Mouse (Mus musculus): ENCODE results near the gene Kat2b.
A peak's percentile ranks its signal among the peaks of the same experiment; 100 is the strongest.
"Not testable (repeated sequence)": the region's sequence is repeated elsewhere in the genome, so short reads cannot be mapped to it uniquely, and the experiment has no call there.

Gene Kat2b

DNA sequence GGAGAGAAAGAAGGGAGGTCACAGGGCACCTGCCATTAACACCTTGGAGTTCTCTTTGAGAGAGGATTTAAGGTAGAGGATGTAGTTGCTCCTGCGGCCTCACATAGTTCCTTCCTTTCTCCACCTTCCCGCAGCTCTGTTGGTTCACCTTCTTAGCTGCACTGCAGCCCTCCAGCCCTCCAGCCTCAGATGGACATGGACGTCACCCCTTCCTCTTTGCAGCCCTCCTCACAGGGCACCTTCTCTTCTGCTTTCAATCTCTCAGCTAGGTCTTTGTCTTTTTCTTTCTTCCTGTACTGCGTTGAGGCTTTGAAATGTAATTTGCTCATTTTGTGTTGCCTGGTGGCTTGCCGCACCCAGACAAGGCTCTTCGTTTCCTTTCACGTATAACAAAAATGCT, 36.6 kb downstream of the Kat2b start:
- DNase-seq (ENCODE audit: low read depth): not testable (repeated sequence)

DNA sequence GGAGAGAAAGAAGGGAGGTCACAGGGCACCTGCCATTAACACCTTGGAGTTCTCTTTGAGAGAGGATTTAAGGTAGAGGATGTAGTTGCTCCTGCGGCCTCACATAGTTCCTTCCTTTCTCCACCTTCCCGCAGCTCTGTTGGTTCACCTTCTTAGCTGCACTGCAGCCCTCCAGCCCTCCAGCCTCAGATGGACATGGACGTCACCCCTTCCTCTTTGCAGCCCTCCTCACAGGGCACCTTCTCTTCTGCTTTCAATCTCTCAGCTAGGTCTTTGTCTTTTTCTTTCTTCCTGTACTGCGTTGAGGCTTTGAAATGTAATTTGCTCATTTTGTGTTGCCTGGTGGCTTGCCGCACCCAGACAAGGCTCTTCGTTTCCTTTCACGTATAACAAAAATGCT, 39.4 kb downstream of the Kat2b start:
- not testable (repeated sequence) for DNase-seq (ENCODE audit: low read depth)

DNA sequence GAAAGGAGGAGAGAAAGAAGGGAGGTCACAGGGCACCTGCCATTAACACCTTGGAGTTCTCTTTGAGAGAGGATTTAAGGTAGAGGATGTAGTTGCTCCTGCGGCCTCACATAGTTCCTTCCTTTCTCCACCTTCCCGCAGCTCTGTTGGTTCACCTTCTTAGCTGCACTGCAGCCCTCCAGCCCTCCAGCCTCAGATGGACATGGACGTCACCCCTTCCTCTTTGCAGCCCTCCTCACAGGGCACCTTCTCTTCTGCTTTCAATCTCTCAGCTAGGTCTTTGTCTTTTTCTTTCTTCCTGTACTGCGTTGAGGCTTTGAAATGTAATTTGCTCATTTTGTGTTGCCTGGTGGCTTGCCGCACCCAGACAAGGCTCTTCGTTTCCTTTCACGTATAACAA, 42.3 kb downstream of the Kat2b start:
- DNase-seq (ENCODE audit: low read depth): not testable (repeated sequence)

DNA sequence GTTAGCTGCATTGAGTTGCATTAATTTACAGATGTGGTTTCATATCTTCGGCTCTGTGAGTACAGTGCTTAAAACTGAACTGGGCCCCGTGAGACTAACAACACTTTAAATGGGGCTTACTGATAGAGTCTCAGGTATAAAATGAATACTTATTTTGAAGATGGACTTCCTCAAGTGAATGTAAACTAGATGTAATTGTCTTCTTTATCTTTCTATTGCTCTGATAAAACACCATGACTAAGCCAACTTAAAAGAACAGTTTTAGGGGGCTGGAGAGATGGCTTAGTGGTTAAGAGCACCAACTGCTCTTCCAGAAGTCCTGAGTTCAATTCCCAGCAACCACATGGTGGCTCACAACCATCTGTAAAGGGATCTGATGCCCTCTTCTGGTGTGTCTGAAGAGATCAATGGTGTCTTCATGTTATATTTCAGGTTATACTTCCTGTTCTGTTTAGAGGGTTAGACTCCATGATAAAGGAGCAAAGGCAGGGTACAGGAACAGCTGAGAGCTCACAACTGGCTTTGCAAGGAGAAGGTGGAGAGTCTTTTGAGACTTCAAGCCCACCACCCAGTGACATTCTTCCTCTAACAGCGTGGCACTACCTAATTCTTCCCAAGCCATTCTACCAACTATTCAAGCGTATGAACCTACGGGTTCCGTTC, 50.8 kb downstream of the Kat2b start:
- DNase-seq (ENCODE audit: low read depth): no peak

DNA sequence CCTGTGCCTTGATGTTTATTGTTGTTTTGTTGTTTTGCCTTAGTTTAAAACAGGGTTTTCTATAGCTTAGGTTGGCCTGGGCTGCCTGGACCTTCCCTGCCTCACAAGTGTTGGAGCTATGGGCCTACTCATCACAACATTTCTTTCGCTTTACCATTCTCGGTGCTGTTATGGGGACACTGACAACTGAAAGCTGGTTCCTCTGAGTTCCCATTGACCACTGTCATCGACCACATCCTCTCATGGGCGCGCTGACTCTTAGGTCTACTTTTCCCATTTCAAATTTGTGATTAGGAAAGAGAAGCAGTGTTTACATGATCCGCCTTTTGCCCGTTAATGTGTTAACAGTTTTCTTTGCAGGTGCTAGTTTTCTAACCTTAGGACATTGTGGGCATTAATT, 51.7 kb downstream of the Kat2b start:
- peak; percentile 67 for DNase-seq (ENCODE audit: low read depth)

DNA sequence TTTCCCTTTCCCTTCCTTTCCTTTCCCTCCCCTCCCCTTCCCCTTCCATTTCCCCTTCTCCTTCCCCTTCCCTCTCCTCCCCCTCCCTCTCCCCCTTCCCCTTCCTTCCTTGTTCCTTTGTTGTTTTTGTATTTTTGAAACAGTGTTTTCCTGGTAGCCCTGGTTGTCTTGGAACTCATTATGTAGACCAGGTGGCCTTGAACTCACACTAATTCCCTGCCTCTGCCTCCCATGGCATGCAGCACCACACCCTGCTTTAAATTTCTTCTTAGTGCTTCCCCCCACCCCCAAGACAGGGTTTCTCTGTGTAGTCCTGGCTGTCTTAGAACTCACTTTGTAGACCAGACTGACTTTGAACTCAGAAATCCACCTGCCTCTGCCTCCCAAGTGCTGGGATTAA, 52.7 kb downstream of the Kat2b start:
- DNase-seq (ENCODE audit: low read depth): no peak

DNA sequence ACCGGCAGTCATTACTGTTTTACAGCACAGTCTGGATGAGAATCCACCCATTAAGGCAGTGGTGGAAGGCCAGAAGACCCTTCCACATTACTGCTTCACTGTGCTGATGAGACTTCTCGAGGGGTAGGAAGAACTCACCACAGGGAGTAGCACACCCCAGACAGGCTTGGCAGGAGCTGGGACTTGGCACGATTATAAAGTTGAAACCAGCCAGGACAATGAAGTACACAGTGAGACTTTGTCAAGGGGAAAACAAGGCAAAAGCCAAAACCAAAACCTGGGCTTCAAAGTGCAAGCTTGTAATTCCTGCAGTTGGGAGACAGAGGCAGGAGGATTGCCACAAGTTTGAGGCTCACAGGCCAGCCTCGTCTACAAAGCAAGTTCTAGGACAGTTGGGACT, 54.0 kb downstream of the Kat2b start:
- no peak for DNase-seq (ENCODE audit: low read depth)

DNA sequence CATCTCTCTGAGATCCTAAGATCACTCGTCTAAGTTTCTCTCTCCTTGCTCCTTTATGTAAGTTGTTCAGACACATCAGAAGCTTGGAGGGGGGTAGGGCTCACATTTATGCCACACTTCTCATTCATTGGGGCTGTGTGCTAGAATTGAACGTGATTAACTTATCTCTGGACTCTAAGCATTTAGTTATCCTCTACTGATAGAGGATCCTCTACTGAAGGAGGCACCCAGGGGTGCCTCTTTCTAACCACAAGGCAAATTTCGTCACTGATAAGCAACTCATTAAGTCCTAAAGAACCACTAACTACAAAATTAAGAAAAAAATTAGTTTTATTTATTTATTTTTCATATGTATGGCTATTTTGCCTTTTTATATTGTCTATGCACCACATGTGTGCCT, 55.5 kb downstream of the Kat2b start:
- no peak for DNase-seq (ENCODE audit: low read depth)

DNA sequence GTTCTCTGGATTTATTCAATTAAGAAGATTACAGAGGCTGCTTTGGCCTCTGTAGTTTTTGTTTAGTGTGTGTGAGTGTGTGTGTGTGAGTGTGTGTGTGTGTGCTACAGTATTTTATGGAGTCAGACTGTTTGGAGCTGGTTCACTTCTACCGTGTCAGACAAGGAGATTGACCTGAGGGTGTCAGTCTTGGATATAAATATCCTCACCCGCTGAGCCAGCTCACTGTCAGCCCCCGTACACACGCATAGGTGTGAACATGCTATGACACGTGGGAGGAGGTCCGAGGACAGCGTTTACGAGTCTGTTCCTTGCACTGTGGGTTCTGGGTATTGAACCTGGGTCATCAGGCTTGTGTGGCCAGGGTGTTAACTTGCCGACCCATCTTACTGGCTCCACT, 57.1 kb downstream of the Kat2b start:
- no peak for DNase-seq (ENCODE audit: low read depth)

DNA sequence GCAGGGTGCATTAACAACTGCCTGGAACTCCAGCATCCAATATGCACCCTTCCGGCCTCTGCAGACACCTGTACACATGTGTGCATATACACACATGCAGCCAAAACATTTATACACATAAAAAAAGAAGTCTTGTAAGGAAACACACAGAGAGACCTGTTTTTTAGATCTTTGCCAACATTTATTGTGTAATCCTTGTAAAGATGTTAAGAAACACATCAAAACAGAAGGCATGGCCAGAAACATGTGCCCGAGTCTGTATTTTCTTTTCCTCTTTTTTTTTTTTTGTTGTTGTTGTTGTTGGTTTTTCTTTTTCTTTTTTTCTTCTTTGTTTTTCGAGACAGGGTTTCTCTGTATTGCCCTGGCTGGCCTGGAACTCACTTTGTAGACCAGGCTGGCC, 59.5 kb downstream of the Kat2b start:
- DNase-seq (ENCODE audit: low read depth): no peak

DNA sequence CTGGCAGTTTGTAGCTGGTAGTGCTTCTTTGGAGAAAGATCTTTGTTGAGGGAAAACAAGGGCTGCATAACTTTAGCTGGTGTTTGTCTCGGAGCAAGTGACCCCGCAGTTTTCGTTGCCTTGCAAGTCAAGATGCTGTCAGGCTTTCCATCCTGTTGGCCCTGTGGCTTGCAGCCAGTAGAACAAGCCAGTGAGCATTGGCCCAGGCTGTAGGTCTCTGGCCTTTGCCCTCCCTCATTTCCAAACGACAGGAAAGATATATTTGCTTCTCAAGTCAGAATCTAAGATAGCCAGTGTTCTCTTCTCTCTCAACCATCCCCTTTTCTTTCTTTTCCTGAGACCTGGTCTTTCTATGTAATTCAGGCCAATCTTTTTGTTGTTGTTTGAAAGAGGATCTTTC, 60.8 kb downstream of the Kat2b start:
- DNase-seq (ENCODE audit: low read depth): no peak

DNA sequence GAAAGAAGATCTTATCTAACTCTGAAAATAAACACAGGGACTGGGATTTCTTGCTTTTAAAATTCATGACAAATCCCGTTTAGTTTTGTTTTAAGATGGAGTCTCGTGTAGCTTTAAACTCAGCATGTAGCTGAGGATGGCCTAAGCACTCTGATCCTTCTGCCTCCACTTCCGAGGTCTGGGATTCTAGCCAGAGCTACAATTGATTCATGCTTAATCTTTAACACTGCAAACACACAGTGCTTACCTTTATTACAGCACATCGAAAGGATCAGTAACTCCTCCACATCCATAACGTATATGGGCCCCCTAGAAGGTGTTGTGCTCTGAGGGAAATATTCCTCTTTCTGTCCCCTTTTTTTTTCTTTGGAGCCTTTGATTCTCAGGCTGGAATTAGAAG, 61.5 kb downstream of the Kat2b start:
- no peak for DNase-seq (ENCODE audit: low read depth)

DNA sequence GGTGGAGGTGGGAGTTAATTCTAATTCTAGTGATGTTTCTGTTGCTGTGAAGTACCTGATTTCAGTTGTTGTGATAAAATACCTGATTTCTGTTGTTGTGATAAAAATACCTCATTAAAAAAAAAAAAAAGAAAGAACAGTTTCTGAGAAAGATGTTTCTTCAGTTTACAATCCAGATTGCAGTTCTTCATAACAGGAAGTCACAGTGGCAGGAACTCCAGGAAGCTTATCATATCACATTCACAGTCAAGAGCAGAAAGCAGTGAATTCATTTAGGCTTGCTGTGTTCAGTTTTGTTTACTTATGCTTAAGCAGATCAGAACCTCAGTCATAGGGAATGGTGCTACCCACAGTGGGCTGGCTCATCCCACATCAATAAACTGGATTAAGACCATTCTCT, 64.7 kb downstream of the Kat2b start:
- peak; percentile 15 for DNase-seq (ENCODE audit: low read depth)

DNA sequence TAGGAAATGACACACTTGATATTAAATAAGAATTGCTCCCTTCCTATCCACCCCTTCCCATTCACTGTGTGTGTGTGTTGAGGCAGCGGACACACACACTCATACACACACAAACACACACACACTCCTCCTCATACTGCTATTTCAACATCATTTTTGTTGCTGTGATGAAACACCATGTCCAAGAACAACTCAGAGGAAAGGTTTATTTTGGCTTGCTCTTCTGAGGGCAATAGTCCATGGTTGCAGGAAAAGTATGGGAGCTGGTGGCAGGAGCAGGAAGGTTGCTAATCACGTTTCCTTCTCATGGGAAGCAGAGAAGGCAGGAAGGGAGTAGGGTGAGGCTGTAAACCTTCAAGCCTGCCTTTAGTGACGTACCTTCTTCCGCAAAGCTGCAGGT, 76.7 kb downstream of the Kat2b start:
- DNase-seq (ENCODE audit: low read depth): no peak

DNA sequence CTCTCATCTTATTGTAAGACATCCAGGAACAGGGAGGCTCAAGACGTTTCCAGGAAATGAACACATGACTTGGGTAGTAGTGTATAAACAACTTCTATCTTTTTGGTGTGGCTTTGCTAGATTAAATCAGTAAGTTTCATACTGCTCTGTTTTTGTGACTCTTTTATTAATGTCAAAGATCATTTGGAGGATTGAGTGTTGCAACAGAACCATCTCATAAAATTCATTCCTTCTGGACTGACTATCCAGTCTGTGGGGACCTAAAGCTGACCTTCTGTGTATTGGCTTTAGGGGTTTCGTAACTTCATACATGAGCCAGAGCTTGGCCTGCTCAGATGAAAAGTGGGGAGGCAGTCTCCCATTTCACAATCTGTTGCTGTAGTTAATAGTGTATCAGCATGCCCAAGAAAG, 83.6 kb downstream of the Kat2b start:
- DNase-seq (ENCODE audit: low read depth): peak; percentile 53

DNA sequence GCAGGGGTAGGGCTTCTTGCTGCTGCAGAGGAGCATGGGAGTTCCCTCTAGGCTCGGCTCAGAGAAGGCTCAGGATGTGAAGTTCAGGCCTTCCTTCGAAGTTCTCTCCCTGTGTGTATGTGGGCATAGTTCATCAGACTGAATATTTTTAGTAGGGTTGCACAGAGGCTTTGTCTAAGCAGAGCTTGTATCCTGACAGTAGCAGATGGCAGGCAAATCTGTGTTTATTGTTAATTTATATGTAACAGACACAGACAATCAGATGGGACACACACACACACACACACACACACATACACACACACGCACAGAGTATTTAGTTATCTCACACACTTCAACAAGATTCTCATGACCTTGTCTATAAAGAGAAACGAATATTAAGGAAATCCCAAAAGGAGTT, 87.9 kb downstream of the Kat2b start:
- DNase-seq (ENCODE audit: low read depth): no peak

DNA sequence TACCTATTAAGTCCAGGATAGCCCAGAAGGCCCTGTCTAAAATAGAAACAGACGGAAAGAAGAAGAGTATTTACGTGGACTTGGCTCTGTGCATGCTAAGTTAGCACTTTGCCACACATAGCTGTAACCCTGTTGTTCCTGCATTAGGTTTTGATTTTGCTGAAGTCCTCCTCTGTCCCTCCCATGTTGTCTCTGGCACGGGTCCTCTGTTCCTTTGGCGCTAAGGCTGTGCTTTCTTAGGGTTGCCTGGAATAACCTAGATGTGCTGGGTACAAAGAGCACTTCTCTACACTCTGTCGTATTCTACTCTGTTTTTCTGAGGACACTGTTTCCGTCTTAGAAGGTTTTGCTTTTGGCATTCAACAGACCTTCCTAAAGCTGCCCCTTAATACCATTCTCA, 88.4 kb downstream of the Kat2b start:
- no peak for DNase-seq (ENCODE audit: low read depth)

DNA sequence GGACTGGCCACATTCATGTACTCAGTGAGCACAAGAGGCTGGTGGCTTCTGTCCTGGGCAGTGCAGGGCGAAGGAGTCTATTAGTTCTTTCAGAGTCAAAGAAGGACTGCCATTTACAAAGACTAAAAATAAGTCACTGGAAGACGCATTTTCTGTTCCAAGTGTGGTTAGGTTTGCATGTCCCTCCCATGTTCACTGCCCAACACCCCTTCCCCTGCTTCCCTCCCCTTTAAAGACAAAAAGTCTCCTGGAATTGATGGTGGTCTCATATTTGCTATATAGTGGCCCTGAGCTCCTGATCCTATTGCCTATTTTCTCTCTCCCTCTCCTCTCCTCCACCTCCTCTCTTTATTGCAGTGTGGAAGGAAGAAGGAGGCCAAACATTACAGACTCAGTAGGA, 89.3 kb downstream of the Kat2b start:
- no peak for DNase-seq (ENCODE audit: low read depth)

DNA sequence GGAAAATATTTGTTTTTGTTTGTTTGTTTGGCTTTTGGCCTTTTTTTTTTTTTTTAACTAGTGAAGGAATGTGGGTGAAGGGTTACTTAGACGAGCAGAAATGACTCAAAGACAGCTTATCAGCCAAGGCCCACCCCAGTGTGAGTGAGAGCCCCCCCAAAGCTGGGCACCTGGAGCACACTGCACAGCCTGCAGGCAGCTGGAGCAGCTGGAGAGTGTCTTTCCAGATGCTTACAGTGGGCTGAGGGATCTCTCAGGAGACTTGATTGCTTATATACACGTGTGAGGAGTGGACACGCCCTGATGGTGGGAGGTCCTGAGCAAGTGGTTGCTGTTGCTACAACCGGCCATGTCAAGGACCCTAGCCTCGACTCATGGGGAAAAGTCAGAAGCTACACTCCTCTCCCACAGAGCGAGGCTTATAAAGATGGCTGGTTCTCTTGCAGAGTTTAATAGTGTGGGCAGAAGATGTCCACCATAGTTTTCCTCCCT, 89.8 kb downstream of the Kat2b start:
- no peak for DNase-seq (ENCODE audit: low read depth)

DNA sequence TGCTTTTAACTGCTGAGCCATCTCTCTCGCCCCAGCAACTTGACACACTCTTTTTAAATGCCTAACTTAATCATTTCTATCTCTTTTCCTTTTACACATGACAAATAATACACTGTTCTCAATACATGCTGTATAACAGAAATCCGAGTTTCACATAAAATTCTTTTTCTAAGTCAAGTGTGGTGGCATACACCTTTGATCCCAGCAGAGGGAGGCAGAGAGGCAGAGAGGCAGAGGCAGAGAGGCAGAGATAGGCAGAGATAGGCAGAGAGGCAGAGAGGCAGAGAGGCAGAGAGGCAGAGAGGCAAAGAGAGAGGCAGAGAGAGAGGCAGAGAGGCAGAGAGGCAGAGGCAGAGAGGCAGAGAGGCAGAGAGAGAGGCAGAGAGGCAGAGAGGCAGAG, 90.7 kb downstream of the Kat2b start:
- DNase-seq (ENCODE audit: low read depth): peak; percentile 45

DNA sequence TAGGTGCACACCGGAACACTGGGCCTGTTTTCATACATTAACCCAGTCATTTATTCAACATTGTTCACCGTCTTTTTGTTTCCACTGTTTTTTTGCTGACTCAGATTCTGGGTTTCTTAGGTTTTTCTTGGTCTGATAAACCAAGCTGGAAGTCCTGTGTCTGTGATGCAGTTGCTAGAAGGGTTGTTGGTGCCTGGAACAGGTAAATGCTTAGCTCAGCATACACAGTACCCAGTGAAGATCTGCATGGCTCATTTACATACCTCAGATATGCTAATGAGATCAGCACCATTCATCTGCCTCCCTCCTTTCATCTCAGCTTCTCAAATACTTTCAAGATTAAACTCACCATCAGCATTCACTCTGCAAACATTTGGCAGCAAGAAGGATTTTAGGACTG, 92.0 kb downstream of the Kat2b start:
- no peak for DNase-seq (ENCODE audit: low read depth)

DNA sequence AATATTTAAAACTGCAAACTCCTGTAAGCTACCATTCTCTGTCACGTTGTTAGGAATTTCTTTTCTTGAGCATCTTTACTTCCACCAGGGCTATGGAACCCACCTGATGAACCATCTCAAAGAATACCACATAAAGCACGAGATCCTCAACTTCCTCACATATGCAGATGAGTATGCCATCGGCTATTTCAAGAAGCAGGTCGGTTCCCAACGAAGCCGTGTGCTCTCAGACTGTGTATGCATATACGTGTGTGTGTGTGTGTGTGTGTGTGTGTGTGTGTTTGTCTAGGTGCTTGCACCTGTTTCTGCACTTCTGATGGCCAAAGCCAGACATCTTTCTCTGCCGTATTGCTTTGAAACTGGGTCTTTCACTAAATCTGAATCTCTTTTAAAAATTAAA, 92.6 kb downstream of the Kat2b start:
- no peak for DNase-seq (ENCODE audit: low read depth)

DNA sequence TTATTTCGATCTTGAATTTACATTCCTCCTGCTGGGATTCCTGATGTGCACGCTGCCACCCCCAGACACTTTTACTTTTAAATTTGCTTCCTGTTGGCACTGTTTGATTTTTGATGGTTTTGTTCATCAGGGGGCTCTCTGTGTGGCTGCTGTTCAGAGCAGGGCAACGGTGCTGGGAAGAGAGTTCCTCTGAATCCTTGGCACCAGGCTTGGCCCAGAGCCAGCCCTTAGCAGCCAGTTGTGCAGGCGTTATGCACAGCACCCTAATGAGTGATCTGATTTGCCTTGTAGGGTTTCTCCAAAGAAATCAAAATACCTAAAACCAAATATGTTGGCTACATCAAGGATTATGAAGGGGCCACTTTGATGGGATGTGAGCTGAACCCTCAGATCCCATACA, 93.1 kb downstream of the Kat2b start:
- no peak for DNase-seq (ENCODE audit: low read depth)

DNA sequence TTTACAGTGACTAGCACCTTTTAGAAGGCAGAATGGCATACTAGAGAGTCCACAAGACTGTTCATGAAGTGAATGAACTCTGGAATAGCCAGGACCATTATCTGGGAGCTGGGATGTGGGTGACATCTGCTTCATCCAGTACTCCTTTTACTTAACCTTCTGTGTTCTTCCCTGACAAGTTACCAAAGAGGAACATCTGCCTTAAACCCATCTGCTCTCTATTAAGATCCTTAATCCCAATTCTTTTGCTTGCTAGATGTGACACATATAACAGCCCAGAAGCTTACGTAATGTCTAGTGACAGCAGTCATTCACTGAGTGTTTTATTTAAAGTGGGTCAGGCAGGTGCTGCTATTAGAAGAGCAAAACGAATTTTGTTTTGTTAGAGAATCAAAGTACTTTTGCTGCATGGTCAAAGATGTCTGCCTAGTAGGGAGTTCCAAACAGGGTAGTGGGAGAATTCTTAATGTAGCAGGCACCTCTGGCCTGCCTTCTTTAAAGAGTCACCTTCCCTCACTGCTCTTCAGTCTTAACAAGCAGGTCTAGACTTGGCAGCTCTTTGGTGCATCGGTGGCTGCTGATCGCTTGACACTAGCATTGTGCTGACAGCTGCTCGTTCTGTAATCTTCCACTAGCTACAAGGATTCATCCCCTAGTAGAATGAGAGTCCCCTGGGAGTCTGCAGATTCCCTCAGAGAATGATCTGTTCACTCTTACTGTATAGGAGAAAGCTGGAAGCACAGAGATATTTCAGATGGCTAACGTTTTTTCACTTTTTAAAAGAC, 94.6 kb downstream of the Kat2b start:
- DNase-seq (ENCODE audit: low read depth): no peak
